Mouse (Mus musculus): ENCODE measurements around the gene Timm8a2. TPM values are rescaled to one million over a fixed set of nuclear protein-coding genes. Genes with fewer than 3 reads are reported as not detected.

Timm8a2 gene
- polyA plus RNA-seq, 1 experiment = not detected

DNA sequence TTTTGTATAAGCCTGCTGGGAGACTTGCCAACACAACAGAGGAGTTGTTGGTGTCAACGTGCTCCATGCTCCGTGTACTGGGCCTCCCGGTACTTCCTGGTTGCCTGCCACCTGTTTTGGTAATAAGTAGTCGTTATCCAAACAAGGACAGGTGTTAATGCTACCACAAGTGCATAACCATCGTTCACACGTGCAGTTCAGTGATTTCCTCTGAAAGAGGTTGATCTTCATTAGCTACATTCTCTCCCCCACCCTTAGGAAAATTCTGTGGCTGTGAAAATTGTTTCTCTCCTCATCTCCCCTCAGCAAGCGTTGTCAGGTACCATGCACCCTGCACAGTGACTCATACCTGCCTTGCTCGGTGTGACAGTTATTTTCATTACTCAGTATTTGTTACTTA is 35.0 kb upstream of the Timm8a2 start:
- Histone ChIP-seq H3K27ac (replicated peaks; ENCODE audit: low read depth, low read length) (no peak overlapping the region), H3K4me1 (ENCODE audit: control insufficient read depth, insufficient read depth, insufficient read length, low read length) (peaks cover 2% of the 10 kb centered on the region), H3K4me3 (ENCODE audit: insufficient read depth, low read depth, low read length) (no peak overlapping the region)

DNA sequence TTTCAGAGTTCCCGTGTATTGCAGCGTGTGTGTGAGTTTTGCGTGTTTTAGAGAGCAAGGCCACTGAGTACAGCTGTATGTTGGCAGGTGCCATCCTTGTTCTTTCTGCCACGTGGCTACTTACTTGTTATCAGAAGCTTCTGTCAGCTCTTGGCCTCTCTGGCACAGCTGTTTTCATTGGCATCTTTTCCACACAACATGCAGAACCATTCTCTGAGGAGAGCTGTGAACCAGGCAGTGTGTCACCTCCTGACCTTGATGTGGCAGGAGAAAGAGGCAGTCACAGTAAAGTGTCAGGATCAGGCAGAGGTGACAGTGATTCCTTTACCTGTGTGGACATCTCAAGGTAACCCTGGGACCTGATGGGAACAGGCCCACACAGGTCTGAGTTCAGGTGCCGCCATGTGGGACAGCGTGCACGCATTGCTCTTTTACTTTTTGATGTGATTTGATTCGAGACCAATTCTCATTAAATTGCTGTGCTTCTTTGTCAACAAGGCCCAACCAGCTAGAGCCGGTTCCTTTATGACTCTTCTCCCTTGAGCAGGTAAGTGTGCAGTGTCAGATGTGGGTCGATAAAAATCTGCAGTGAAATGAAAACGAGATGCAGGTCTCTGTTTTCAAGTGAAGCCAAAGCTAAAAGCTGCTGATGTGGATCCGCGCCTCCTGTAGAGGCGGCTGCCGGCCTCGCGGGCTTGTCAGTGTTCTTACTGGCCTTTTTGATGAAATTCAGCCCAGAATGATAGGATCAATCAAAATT is 33.9 kb upstream of the Timm8a2 start:
- Histone ChIP-seq H3K4me3 (ENCODE audit: insufficient read depth, low read depth, low read length) (no peak overlapping the region), H3K4me1 (ENCODE audit: control insufficient read depth, insufficient read depth, insufficient read length, low read length) (peaks cover 2% of the 10 kb centered on the region), H3K27ac (replicated peaks; ENCODE audit: low read depth, low read length) (no peak overlapping the region)

DNA sequence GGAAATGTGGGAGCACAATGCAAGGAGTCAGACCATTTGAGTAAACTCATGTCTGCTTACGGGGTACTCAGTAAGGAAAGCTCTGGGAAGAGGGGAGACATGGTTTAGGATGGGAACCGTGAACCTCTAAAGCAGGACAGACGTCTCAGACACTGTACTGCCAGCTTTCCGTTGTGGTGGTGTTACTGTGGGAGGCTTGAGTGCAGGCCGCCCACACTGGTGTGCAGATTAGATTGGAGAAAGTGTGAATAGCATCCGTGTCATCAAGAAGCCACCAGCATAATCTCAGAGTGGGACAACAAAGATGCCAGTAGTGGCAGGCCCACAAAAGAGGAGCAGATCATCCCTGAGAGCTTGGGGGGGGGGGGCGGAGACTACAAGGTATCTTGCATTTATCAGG is 32.2 kb upstream of the Timm8a2 start:
- no peaks in the 10 kb centered on the region; the same call in 1 of the 2 replicates for H3K4me1 ChIP-seq (ENCODE audit: control insufficient read depth, insufficient read depth, insufficient read length, low read length)
- no peak overlapping the region for H3K27ac ChIP-seq (replicated peaks; ENCODE audit: low read depth, low read length)
- no peak overlapping the region for H3K4me3 ChIP-seq (ENCODE audit: insufficient read depth, low read depth, low read length)

DNA sequence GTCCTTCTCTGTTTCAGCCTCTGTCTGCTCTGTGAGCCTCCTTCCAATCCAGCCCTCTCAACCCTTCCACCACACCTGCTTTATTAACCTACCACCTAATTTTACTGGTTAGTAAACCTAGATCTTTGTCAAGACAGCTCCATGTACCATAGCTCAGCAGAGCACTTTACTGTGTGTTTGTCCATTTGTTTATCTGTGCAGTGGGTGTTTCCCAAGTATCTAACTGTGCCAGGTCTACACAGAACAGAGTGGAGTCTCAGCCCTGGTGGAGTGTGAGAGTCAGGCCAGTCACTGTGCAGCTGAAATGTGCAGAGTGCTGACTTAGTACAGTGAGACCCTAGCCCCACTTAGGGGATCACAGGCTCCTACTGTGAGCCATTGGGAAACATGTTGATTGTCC is 30.7 kb upstream of the Timm8a2 start:
- Histone ChIP-seq H3K27ac (replicated peaks; ENCODE audit: low read depth, low read length) (no peak overlapping the region), H3K4me3 (ENCODE audit: insufficient read depth, low read depth, low read length) (no peak overlapping the region), H3K4me1 (ENCODE audit: control insufficient read depth, insufficient read depth, insufficient read length, low read length) (no peaks in the 10 kb centered on the region; the same call in 1 of the 2 replicates)

DNA sequence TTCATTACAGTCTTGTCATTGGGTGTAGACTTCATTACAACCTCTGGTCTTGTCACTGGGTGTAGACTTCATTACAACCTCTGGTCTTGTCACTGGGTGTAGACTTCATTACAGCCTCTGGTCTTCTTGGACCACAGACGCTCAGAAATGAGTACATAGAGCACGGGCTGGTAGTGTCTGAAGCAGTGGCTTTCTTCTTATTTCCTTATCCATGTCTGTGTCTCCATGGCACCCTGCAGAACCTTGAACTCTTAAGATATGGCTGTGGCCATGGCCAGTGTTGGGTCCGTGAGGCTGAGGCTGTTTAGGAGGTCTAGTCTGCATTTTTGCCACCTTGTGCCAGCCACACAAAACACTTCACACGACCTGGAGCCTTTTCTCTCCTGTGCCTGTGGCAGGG is 26.2 kb upstream of the Timm8a2 start:
- no peak overlapping the region for H3K27ac ChIP-seq (replicated peaks; ENCODE audit: low read depth, low read length)
- H3K4me3 ChIP-seq (ENCODE audit: insufficient read depth, low read depth, low read length) = no peak overlapping the region
- H3K4me1 ChIP-seq (ENCODE audit: control insufficient read depth, insufficient read depth, insufficient read length, low read length) = no peaks in the 10 kb centered on the region

DNA sequence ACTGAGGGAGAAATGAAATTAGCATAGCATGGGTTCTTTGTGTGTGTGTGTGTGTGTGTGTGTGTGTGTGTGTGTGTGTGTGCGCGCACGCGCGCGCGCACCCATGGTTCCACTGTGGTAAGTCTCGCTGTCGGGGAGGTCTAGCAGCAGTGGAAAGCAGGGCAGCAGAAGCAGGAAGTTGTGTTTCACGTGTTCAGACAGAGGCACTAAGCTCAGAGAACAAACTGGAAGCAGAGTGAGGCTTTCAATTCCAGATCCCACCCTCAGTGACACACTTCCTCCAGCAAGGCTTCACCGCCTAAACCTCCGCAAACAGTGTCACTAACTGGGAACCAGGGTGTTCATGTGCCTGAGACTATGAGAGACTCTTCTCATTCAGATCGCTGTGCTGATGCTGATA is 25.0 kb upstream of the Timm8a2 start:
- no peaks in the 10 kb centered on the region for H3K4me1 ChIP-seq (ENCODE audit: control insufficient read depth, insufficient read depth, insufficient read length, low read length)
- peak overlapping the region; percentile 24; the same call in 1 of the 2 replicates for H3K27ac ChIP-seq (replicated peaks; ENCODE audit: low read depth, low read length)

DNA sequence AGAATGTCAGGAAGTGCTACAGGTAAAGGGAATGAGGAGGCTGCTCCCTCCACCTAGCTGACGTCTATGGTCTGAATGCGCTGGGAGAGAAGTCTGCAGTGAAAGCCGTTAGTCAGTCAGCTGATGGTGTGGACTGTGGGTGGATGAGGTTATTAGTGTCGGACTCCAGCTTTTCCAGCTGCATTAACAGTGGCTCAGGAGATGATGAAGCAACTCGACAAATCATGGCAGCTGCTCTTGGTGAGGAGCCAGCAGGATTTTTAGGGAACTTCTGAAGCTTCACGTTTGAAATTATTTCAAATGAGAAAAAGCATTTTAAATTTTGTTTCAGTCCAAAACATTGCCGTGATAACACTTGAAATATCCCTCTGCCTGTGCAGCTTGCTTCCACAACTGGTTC is 24.2 kb upstream of the Timm8a2 start:
- H3K4me3 ChIP-seq (ENCODE audit: insufficient read depth, low read depth, low read length) = no peak overlapping the region
- H3K4me1 ChIP-seq (ENCODE audit: control insufficient read depth, insufficient read depth, insufficient read length, low read length) = no peaks in the 10 kb centered on the region
- no peak overlapping the region for H3K27ac ChIP-seq (replicated peaks; ENCODE audit: low read depth, low read length)

More for the DNA sequence above, 25.0 kb upstream of the Timm8a2 start:
- no peak overlapping the region for H3K4me3 ChIP-seq (ENCODE audit: insufficient read depth, low read depth, low read length)

DNA sequence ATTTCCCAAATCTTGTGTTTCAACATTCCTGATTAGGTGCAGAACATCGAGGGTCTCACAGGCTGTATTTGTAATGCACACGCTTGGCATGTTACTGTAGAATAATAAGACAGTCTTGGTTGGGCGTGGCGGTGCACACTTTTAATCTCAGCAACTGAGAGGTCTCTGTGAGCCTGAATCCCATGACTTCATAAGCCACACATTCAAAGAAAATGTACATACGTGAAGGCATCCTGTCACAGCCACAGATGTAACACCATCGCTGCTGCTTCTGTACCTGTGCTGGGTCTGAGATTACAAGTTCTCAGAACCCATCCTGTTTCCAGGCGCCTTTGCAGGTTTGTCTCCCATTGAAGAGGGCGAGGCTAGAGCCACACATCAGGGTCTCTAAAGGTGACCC is 22.7 kb upstream of the Timm8a2 start:
- Histone ChIP-seq H3K27ac (replicated peaks; ENCODE audit: low read depth, low read length) (no peak overlapping the region), H3K4me3 (ENCODE audit: insufficient read depth, low read depth, low read length) (no peak overlapping the region), H3K4me1 (ENCODE audit: control insufficient read depth, insufficient read depth, insufficient read length, low read length) (no peaks in the 10 kb centered on the region)

DNA sequence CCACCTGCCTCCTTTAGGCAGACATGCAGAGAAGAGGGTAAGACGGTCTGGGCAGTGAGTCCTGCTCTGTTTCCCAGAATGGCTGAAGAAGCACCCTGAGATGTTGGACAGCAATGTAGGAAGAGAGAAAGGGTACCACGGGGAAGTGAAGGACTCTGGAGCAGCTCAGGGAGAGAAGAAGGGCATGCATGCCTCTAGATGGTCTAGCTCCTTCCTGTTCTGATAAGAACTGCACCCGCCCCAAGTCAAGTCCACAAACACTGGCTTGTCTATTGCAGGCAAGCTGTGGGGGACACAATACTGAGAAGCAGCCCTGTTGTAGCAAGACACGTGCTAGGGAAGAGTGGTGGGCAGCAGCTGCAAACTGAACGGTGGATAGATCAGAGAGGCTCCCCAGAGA is 22.3 kb upstream of the Timm8a2 start:
- Histone ChIP-seq H3K4me1 (ENCODE audit: control insufficient read depth, insufficient read depth, insufficient read length, low read length) (no peaks in the 10 kb centered on the region), H3K4me3 (ENCODE audit: insufficient read depth, low read depth, low read length) (no peak overlapping the region), H3K27ac (replicated peaks; ENCODE audit: low read depth, low read length) (peak overlapping the region; percentile 12; the same call in 1 of the 2 replicates)

DNA sequence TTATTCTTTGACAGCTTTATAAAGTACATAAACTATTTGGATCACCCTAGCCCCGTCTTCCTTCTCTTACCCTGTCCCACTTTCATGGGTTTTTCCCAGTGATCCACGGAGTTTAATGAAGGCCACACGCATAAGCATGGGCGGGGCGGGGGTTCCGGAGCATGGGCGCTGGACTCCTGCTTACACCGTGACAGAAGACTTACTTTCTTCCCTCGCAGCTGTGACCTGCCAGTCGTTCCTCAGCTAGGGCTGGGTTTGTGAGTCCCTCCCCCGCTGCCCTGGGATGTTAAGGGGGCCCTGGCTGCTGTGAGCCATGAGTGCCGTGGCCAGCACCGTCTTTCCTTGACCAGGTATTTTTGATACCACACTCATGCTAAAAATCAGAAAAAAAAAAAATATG is 21.7 kb upstream of the Timm8a2 start:
- no peaks in the 10 kb centered on the region for H3K4me1 ChIP-seq (ENCODE audit: control insufficient read depth, insufficient read depth, insufficient read length, low read length)
- 0 out of 2 replicates have a peak overlapping the region, but pooled peaks have one; percentile 8 for H3K27ac ChIP-seq (replicated peaks; ENCODE audit: low read depth, low read length)
- no peak overlapping the region for H3K4me3 ChIP-seq (ENCODE audit: insufficient read depth, low read depth, low read length)

DNA sequence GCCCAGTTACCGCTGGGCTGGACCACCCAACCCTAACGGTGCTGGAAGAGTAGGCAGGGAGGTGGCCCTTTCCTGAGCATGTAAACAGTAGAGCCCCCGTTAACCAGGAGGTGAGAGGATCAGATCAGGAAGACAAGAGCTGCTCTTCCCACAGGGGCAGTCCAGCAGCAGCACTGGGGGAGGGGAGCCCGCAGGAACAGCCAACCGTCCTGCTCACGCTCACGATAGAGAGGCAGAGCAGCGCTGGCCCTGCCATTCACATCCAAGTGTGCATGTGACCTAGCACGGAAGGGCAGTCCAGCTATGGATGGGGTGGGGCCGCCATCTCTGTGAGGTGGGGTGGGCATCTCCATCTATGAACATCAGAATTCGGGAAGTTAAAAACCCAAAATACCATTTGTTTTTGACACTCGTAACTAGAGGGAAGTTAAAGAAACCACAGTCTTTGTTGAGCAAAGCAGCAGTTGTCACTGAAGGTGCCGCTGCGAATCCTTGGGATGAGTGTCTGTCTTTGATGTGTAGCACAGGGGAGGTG is 21.0 kb upstream of the Timm8a2 start:
- Histone ChIP-seq H3K27ac (replicated peaks; ENCODE audit: low read depth, low read length) (peak overlapping the region; percentile 66), H3K4me3 (ENCODE audit: insufficient read depth, low read depth, low read length) (no peak overlapping the region), H3K4me1 (ENCODE audit: control insufficient read depth, insufficient read depth, insufficient read length, low read length) (no peaks in the 10 kb centered on the region)

DNA sequence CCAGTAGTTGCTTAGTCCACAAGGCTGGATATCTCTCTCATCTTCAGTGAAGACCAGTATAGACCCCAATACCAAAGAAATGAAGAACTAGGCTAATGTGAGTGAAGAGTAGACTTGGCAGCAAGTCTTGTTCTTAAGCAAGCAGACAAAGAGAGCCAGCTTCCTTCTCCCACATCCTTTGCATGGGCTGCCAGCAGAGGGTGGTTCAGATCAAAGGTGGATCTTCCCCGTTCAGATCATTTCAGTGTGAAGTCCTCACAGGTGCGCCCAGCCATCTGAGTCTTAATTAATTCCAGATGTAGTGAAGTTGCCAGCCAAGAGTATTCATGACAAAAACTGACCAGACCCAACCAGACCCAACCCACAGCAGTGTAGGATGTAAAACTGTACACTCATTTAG is 16.5 kb upstream of the Timm8a2 start:
- Histone ChIP-seq H3K27ac (replicated peaks; ENCODE audit: low read depth, low read length) (no peak overlapping the region), H3K4me3 (ENCODE audit: insufficient read depth, low read depth, low read length) (no peak overlapping the region), H3K4me1 (ENCODE audit: control insufficient read depth, insufficient read depth, insufficient read length, low read length) (no peaks in the 10 kb centered on the region)

DNA sequence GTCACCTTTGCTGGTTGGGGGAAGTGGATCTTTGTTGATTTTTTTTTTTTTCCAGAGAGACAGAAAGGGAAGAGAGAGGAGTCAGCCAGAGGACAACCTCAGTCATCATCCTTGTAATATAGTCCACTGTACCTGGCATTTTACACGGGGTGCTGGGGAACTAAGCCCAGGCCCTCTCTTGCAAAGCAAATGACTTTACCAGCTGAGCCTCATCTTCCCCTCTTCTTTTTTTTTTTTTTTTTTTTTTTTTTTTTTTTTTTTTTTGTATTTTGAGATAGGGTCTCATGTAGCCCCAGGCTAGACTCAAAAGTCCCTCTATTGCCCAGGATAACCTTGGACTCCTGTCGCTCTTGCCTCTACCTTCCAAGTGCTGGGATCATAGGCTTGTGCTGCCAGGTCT is 15.1 kb upstream of the Timm8a2 start:
- Histone ChIP-seq H3K4me3 (ENCODE audit: insufficient read depth, low read depth, low read length) (no peak overlapping the region), H3K4me1 (ENCODE audit: control insufficient read depth, insufficient read depth, insufficient read length, low read length) (no peaks in the 10 kb centered on the region), H3K27ac (replicated peaks; ENCODE audit: low read depth, low read length) (no peak overlapping the region)

DNA sequence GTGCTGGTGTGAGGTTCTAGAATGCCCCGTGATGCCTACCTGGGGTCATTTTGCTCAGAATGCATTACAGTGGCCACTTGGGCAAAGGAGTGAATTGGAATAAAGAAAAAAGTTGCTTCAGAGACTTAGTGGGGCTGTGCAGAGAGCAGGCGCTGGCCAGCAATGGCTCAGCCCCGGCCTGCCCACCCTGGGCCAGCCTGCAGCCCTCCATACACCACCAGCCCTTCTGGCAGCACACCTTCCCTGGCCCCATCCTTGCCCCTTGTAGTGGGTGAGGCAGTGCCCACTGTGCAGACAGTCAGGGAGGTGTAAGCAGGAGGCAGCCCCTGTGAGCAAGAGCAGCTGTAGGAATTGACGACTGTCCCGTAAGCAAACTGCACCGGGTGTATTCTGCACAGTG is 13.9 kb upstream of the Timm8a2 start:
- Histone ChIP-seq H3K27ac (replicated peaks; ENCODE audit: low read depth, low read length) (no peak overlapping the region), H3K4me3 (ENCODE audit: insufficient read depth, low read depth, low read length) (no peak overlapping the region), H3K4me1 (ENCODE audit: control insufficient read depth, insufficient read depth, insufficient read length, low read length) (no peaks in the 10 kb centered on the region)

DNA sequence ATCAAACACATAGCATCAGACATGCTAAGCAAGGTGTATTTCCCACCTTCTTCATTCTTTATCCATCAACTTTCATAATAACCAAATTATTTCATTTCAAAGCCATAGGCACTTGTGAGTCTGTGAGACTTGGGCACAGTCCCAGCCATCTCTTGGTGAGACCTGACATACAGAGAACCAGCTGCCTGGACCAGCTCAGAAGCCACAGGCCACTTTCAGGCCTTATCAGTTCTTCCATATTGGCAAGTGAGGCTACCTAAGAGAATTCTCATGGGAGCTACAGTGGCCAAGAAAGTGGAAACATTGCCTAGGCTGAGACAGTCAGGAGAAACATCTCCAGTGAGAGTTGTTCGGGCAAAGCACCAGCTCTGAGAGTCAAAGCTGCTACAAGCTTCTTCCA is 11.4 kb upstream of the Timm8a2 start:
- no peak overlapping the region for H3K4me3 ChIP-seq (ENCODE audit: insufficient read depth, low read depth, low read length)
- H3K27ac ChIP-seq (replicated peaks; ENCODE audit: low read depth, low read length) = no peak overlapping the region
- no peaks in the 10 kb centered on the region for H3K4me1 ChIP-seq (ENCODE audit: control insufficient read depth, insufficient read depth, insufficient read length, low read length)

DNA sequence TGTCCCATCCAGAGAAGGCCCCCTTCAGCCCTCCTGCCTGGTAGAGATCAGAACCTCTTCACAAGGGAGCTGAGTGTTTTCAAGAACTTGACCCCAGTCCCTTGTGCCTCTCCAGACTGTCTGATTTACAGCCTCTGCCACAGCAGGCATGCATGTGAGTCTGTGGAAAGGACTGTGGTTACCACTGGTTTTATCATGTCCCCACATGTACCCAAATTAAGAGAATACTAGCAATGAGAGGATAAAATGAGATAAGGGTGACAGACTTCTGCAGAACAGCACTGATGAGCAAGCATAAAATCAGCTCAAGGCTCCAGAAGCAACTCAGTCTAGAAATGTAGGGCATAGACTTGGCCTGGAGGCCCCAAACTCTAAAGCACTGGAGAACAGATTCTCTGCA is 10.5 kb upstream of the Timm8a2 start:
- Histone ChIP-seq H3K4me1 (ENCODE audit: control insufficient read depth, insufficient read depth, insufficient read length, low read length) (no peaks in the 10 kb centered on the region), H3K27ac (replicated peaks; ENCODE audit: low read depth, low read length) (no peak overlapping the region), H3K4me3 (ENCODE audit: insufficient read depth, low read depth, low read length) (no peak overlapping the region)

Data from brown adipose tissue, adult 24 weeks (tissue).